Mouse (Mus musculus): ENCODE data around the gene Lsm12. TPM values are rescaled to one million over a fixed set of nuclear protein-coding genes. Genes with fewer than 3 reads are reported as not detected.

Lsm12 gene
- polyA plus RNA-seq, 1 experiment from 2014 or later: 83.4 TPM

DNA sequence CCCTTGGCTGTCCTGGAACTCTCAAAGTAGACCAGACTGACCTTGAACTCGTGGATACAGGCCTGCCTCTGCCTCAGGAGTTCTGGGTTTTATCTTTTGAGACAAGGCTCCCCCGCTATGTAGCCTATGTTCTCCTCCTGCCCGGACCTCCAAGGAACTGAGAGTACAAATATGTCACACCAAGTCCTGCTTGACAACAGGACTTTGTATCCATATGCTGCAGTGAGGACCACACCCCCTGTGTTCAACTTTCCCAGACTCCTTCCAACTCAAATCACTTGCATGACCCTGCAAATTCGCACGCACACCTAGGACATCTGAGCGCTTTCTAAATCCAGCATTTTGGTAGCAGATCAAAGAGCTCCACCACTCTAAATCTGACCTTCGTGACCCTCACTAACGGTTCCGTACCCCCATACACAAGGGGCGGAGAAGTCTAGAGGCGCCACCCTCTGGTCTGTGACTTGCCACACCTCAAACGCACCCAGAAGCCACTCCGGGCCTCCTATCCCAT lies 40.1 kb downstream of the Lsm12 start:
- Histone ChIP-seq H3K9me3 (replicated peaks) (no peaks in the 10 kb centered on the region), H3K9ac (0 out of 2 replicates have a peak overlapping the region, but pooled peaks have one; percentile 16)
- WGBS: 26% methylated on average over 13 of the region's 13 CpGs

DNA sequence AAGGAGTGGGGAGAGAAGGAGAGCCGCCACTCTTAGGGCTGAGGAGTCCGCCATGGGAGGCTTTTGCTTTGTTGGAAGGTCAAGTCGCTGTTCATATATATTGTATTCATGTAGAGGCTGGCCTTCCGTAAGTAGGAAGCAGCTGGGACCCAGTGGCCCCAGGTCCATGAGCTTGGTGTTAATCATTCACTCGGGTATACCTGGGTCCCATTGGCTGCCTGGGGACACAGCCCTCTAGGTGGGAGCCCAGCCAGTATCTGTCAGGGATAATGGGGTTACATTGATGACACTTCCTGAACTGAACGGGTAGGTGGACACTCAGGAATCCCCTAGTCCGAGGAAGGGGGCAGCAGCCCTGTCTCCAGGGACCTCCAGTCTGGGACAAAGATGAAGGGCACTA lies 42.7 kb downstream of the Lsm12 start:
- no peaks in the 10 kb centered on the region for H3K9me3 ChIP-seq (replicated peaks)
- no peak overlapping the region for H3K9ac ChIP-seq
- H3K4me1 ChIP-seq (replicated peaks): peaks cover 27% of the 10 kb centered on the region
- no peak overlapping the region for H3K27ac ChIP-seq
- no peaks in the 10 kb centered on the region for H3K36me3 ChIP-seq
- H3K27me3 ChIP-seq: peaks cover 55% of the 10 kb centered on the region
- no peak overlapping the region for H3K4me3 ChIP-seq
- no peak overlapping the region for H3K4me2 ChIP-seq
- WGBS: 72% methylated on average over 7 of the region's 7 CpGs
- ATAC-seq (replicated peaks; ENCODE audit: insufficient number of reproducible peaks, insufficient read depth, low FRiP score, low read depth): no peak

More for the DNA sequence above, 40.1 kb downstream of the Lsm12 start:
- Histone ChIP-seq H3K36me3 (no peaks in the 10 kb centered on the region), H3K4me3 (peak overlapping the region; percentile 38), H3K4me1 (replicated peaks) (peaks cover 28% of the 10 kb centered on the region), H3K27me3 (peaks cover 70% of the 10 kb centered on the region), H3K27ac (no peak overlapping the region), H3K4me2 (peak overlapping the region; percentile 61)
- no peak for ATAC-seq (replicated peaks; ENCODE audit: insufficient number of reproducible peaks, insufficient read depth, low FRiP score, low read depth)

DNA sequence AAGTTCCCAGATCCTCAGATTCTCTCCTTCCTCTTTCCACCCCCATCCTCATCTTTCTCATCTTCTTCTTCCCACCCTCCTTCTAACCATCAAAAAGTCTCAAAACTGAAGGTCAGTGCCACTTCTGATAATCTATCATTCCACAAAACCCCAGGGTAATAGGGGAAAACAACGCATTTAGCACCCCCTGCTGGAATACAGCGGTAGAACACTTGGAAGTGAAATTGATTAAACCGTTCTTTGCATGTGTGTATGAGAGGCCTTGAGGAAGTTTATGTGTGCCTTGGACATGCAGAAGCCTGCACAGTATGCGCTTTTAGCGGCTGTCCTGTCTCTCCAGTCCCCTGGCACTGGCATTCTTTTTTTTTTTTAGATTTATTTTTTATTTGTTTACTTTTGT lies 44.6 kb downstream of the Lsm12 start:
- no peaks in the 10 kb centered on the region for H3K9me3 ChIP-seq (replicated peaks)
- WGBS: 3% methylated on average over 5 of the region's 5 CpGs
- H3K4me1 ChIP-seq (replicated peaks): peaks cover 8% of the 10 kb centered on the region
- no peak overlapping the region for H3K27ac ChIP-seq
- H3K4me3 ChIP-seq: no peak overlapping the region
- H3K9ac ChIP-seq: no peak overlapping the region
- no peaks in the 10 kb centered on the region for H3K36me3 ChIP-seq
- no peak for ATAC-seq (replicated peaks; ENCODE audit: insufficient number of reproducible peaks, insufficient read depth, low FRiP score, low read depth)
- H3K27me3 ChIP-seq: peaks cover 42% of the 10 kb centered on the region
- no peak overlapping the region for H3K4me2 ChIP-seq

DNA sequence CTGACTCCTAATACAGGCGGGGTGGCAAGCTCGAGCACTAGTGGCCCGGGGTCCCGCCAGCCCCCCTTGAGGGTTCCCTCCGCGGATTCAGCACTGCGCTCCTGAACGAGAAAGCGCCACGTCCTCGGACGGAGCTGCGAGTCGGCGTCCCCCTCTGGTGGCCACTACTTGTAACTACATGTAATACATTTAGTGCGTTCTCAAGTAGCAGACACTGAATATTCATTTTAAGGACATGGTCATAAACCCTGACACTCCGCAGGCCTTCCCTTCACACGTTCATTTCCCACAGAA lies 46.7 kb downstream of the Lsm12 start:
- peak overlapping the region; percentile 47; the same call in 1 of the 2 replicates for H3K9ac ChIP-seq
- H3K36me3 ChIP-seq: no peaks in the 10 kb centered on the region
- no peak overlapping the region for H3K27ac ChIP-seq
- peaks cover 30% of the 10 kb centered on the region for H3K27me3 ChIP-seq
- H3K9me3 ChIP-seq (replicated peaks): no peaks in the 10 kb centered on the region
- H3K4me3 ChIP-seq: peak overlapping the region; percentile 32
- no peak for ATAC-seq (replicated peaks; ENCODE audit: insufficient number of reproducible peaks, insufficient read depth, low FRiP score, low read depth)
- H3K4me1 ChIP-seq (replicated peaks): peaks cover 9% of the 10 kb centered on the region
- WGBS: under 1% methylated on average over 18 of the region's 18 CpGs
- H3K4me2 ChIP-seq: peak overlapping the region; percentile 61

DNA sequence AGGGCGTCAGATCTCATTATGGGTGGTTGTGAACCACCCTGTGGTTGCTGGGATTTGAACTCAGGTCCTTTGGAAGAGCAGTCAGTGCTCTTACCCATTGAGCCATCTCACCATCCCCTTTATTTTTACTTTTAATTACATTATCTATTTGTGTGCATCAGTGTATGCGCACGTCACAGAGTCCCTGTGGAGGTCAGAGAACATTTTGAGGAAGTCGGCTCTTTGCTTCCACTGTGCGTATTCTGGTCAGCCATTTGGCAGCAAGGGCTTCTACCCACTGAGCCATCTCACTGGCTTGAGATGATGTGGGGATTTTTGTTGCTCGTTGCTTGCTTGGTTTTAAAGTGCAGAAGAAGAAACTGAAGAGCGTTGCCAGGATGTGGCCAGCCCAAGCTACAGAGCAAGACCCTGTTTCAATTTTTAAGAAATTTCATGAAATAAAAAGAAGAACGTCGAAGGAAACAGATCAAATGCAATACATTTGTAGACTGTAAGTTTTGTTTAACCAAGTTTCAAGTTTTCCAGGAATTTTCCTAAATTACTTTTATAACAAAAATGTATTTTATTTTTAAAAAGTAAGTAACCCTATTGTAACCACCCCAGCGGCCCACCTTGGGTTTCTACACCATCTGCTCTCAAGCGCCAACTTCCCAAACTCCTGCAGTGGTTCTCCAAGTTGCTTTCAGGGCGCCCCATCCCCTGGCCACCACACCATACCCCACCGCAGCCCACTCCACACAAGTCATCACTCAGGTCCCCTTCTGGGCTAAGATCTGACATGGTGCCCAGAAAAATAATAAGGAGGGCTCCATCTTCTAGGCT lies 47.3 kb downstream of the Lsm12 start:
- H3K27me3 ChIP-seq: peaks cover 27% of the 10 kb centered on the region
- H3K36me3 ChIP-seq: no peaks in the 10 kb centered on the region
- WGBS: 39% methylated on average over 13 of the region's 13 CpGs
- no peak overlapping the region for H3K27ac ChIP-seq
- no peak for ATAC-seq (replicated peaks; ENCODE audit: insufficient number of reproducible peaks, insufficient read depth, low FRiP score, low read depth)
- H3K9me3 ChIP-seq (replicated peaks): no peaks in the 10 kb centered on the region
- peaks cover 9% of the 10 kb centered on the region for H3K4me1 ChIP-seq (replicated peaks)
- peak overlapping the region; percentile 32 for H3K4me3 ChIP-seq
- peak overlapping the region; percentile 47; the same call in 1 of the 2 replicates for H3K9ac ChIP-seq
- H3K4me2 ChIP-seq: peak overlapping the region; percentile 61

DNA sequence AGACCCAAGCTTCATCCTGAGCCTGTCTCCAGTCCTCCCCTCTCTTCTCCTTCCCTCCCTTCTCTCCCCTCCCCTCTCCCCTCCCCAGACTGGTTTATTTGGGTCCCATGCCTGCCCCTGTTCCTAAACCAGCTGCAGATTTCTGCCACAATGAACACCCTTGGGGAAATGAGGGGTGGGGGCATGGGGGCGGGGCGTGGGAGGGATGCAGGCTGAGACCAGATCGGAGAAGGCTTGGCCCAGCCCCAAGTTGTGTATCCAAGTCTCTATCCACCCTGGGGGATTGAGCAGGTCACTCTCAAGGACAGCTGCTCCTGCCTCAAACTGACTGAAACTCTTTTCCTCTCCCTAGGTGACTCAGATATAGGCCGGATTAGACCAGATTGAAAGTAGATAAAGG lies 50.6 kb downstream of the Lsm12 start:
- no peaks in the 10 kb centered on the region for H3K36me3 ChIP-seq
- WGBS: 20% methylated on average over 4 of the region's 4 CpGs
- no peak for ATAC-seq (replicated peaks; ENCODE audit: insufficient number of reproducible peaks, insufficient read depth, low FRiP score, low read depth)

DNA sequence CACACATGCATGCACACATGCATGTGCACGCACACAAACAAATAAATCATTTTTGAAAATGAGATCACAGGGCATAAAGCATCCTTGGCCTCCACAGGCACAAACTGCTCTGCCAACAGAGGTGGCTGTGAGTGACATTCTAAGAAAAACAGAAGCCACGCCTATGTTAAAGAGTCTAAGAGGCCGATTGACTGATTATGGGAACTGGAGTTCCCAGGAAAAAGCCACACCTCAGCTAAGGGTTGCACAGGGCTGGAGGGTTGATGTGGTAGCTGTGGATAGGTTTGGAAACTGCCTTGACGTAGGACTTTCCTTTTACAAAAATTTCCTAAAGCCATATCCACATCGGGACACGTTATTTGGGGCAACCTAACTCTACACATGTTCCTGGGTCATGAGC lies 67.7 kb downstream of the Lsm12 start:
- H3K4me3 ChIP-seq: no peak overlapping the region
- H3K4me2 ChIP-seq: no peak overlapping the region
- H3K36me3 ChIP-seq: no peaks in the 10 kb centered on the region
- no peak overlapping the region for H3K27ac ChIP-seq
- ATAC-seq (replicated peaks; ENCODE audit: insufficient number of reproducible peaks, insufficient read depth, low FRiP score, low read depth): no peak
- H3K4me1 ChIP-seq (replicated peaks): no peaks in the 10 kb centered on the region
- H3K9me3 ChIP-seq (replicated peaks): no peaks in the 10 kb centered on the region
- peaks cover 7% of the 10 kb centered on the region; the same call in 1 of the 2 replicates for H3K27me3 ChIP-seq
- H3K9ac ChIP-seq: no peak overlapping the region
- 71% methylated on average over 6 of the region's 6 CpGs for WGBS

More for the DNA sequence above, 50.6 kb downstream of the Lsm12 start:
- Histone ChIP-seq H3K4me1 (replicated peaks) (peaks cover 9% of the 10 kb centered on the region), H3K9ac (no peak overlapping the region), H3K27ac (no peak overlapping the region), H3K9me3 (replicated peaks) (no peaks in the 10 kb centered on the region), H3K27me3 (peaks cover 23% of the 10 kb centered on the region; the same call in 1 of the 2 replicates), H3K4me3 (no peak overlapping the region), H3K4me2 (no peak overlapping the region)

DNA sequence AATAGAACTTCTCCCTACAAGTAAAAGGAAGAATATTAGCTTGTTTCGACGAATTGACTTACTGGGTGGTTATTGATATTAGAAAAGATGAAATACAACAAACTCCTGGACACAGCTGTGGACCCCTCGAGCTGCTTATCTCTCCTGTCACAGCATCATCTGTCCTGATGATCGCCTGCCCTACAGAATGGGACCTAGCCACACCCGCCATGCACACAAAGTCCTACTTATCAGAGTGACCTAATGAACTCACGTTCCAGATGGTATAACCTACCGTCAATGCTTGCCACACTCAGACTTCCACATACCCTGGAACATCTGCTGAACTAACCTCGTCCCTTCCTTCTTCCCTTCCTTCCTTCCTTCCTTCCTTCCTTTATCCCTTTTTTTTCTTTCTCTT lies 68.9 kb downstream of the Lsm12 start:
- Histone ChIP-seq H3K4me2 (no peak overlapping the region), H3K27me3 (peaks cover 4% of the 10 kb centered on the region; the same call in 1 of the 2 replicates), H3K9me3 (replicated peaks) (no peaks in the 10 kb centered on the region), H3K9ac (no peak overlapping the region), H3K27ac (no peak overlapping the region), H3K4me1 (replicated peaks) (no peaks in the 10 kb centered on the region), H3K4me3 (no peak overlapping the region), H3K36me3 (no peaks in the 10 kb centered on the region)
- WGBS: 43% methylated on average over 8 of the region's 8 CpGs
- no peak for ATAC-seq (replicated peaks; ENCODE audit: insufficient number of reproducible peaks, insufficient read depth, low FRiP score, low read depth)

Small RNA genes within 50 kb of the gene (microRNA-seq; reads per million reads assigned to microRNA genes)
- gene Mir8101: 1.1 reads per million

Other genes with a start within 250 kb of the Lsm12 start
- gene Sost, start 218.3 kb downstream of the Lsm12 start, polyA plus RNA-seq (2015; fragmentation: Nextera tagmentation; extraction: Ambion mirVana): 3.9 and 4.4 TPM in 2 replicates
- gene Cfap97d1, start 201.0 kb downstream of the Lsm12 start, polyA plus RNA-seq (2015; fragmentation: Nextera tagmentation; extraction: Ambion mirVana): not detected in 2 replicates
- gene Dusp3, start 198.3 kb downstream of the Lsm12 start, polyA plus RNA-seq (2015; fragmentation: Nextera tagmentation; extraction: Ambion mirVana): 50.4 and 56.7 TPM in 2 replicates
- 2.9 and 3.6 TPM in 2 replicates for gene Mpp3, start 156.8 kb downstream of the Lsm12 start, polyA plus RNA-seq (2015; fragmentation: Nextera tagmentation; extraction: Ambion mirVana)
- gene Cd300lg, start 143.8 kb downstream of the Lsm12 start, polyA plus RNA-seq (2015; fragmentation: Nextera tagmentation; extraction: Ambion mirVana): 7.2 and 8.4 TPM in 2 replicates
- 6.0 and 9.3 TPM in 2 replicates for gene Mpp2, start 96.8 kb downstream of the Lsm12 start, polyA plus RNA-seq (2015; fragmentation: Nextera tagmentation; extraction: Ambion mirVana)
- not detected in 2 replicates for gene Ppy, start 84.0 kb downstream of the Lsm12 start, polyA plus RNA-seq (2015; fragmentation: Nextera tagmentation; extraction: Ambion mirVana)
- not detected in 2 replicates for gene Pyy, start 77.5 kb downstream of the Lsm12 start, polyA plus RNA-seq (2015; fragmentation: Nextera tagmentation; extraction: Ambion mirVana)
- 0.24 TPM in 1 of 2 replicates, not detected in the other for gene Nags, start 39.8 kb downstream of the Lsm12 start, polyA plus RNA-seq (2015; fragmentation: Nextera tagmentation; extraction: Ambion mirVana)
- gene Tmem101, start 28.9 kb downstream of the Lsm12 start, polyA plus RNA-seq (2015; fragmentation: Nextera tagmentation; extraction: Ambion mirVana): 30.6 and 35.9 TPM in 2 replicates
- 20.9 and 23.3 TPM in 2 replicates for gene G6pc3, start 4.3 kb upstream of the Lsm12 start, polyA plus RNA-seq (2015; fragmentation: Nextera tagmentation; extraction: Ambion mirVana)
- gene Hdac5, start 44.9 kb upstream of the Lsm12 start, polyA plus RNA-seq (2015; fragmentation: Nextera tagmentation; extraction: Ambion mirVana): 76.7 and 86.8 TPM in 2 replicates
- gene BC030867, start 63.6 kb upstream of the Lsm12 start, polyA plus RNA-seq (2015; fragmentation: Nextera tagmentation; extraction: Ambion mirVana): 8.3 and 12.7 TPM in 2 replicates
- gene Asb16, start 83.4 kb upstream of the Lsm12 start, polyA plus RNA-seq (2015; fragmentation: Nextera tagmentation; extraction: Ambion mirVana): 0.05 and 0.06 TPM in 2 replicates
- gene Tmub2, start 99.6 kb upstream of the Lsm12 start, polyA plus RNA-seq (2015; fragmentation: Nextera tagmentation; extraction: Ambion mirVana): 36.4 and 43.1 TPM in 2 replicates
- gene Atxn7l3, start 111.3 kb upstream of the Lsm12 start, polyA plus RNA-seq (2015; fragmentation: Nextera tagmentation; extraction: Ambion mirVana): 6.8 and 8.9 TPM in 2 replicates
- 51.0 and 60.2 TPM in 2 replicates for gene Ubtf, start 134.4 kb upstream of the Lsm12 start, polyA plus RNA-seq (2015; fragmentation: Nextera tagmentation; extraction: Ambion mirVana)
- gene Slc4a1, start 180.9 kb upstream of the Lsm12 start, polyA plus RNA-seq (2015; fragmentation: Nextera tagmentation; extraction: Ambion mirVana): 20.2 and 31.9 TPM in 2 replicates
- 0.64 and 2.5 TPM in 2 replicates for gene Rundc3a, start 208.1 kb upstream of the Lsm12 start, polyA plus RNA-seq (2015; fragmentation: Nextera tagmentation; extraction: Ambion mirVana)
- 293 and 321 TPM in 2 replicates for gene Slc25a39, start 222.7 kb upstream of the Lsm12 start, polyA plus RNA-seq (2015; fragmentation: Nextera tagmentation; extraction: Ambion mirVana)
- 198 and 242 TPM in 2 replicates for gene Grn, start 245.0 kb upstream of the Lsm12 start, polyA plus RNA-seq (2015; fragmentation: Nextera tagmentation; extraction: Ambion mirVana)